Mouse (Mus musculus) midbrain, postnatal 0 days (tissue): ENCODE measurements around the gene Rnf214. TPM values are rescaled to one million over a fixed set of nuclear protein-coding genes. Genes with fewer than 3 reads are reported as not detected.

Source experiments
- ATAC-seq: fragments of 200-750 bp; cut with Nextera tagmentation; 2 replicates; pipeline ENCODE4 v1.8.0; 2017; ENCODE audit warnings: moderate number of reproducible peaks, mild to moderate bottlenecking, moderate TSS enrichment, moderate library complexity; ENCODE audit not compliant: low FRiP score
- DNase-seq: peaks from one replicate; pipeline ENCODE4 v3.0.0-alpha.2; 2015; ENCODE audit warnings: low spot score
- H3K27ac ChIP-seq: fragments of 300-500 bp; sonication (generic); 2 replicates; pipeline ENCODE4 v1.5.1; 2014; ENCODE audit warnings: low read depth, mild to moderate bottlenecking, low read length, mixed read lengths
- H3K27me3 ChIP-seq: fragments of 300-500 bp; sonication (generic); 2 replicates; pipeline ENCODE4 v1.6.1; 2014; ENCODE audit warnings: low read length, control low read depth, mixed read lengths; ENCODE audit not compliant: insufficient read depth
- H3K36me3 ChIP-seq: fragments of 300-500 bp; sonication (generic); 2 replicates; pipeline ENCODE4 v1.6.1; 2014; ENCODE audit warnings: low read length, control low read depth, mixed read lengths; ENCODE audit not compliant: insufficient read depth
- H3K4me1 ChIP-seq: fragments of 300-500 bp; sonication (generic); 2 replicates; pipeline ENCODE4 v1.6.1; 2014; ENCODE audit warnings: mild to moderate bottlenecking, control low read depth, antibody characterized with exemption, low read length, mixed read lengths; ENCODE audit not compliant: insufficient read depth
- H3K4me2 ChIP-seq: fragments of 300-500 bp; sonication (generic); 2 replicates; pipeline ENCODE4 v1.6.1; 2014; ENCODE audit warnings: low read depth, mild to moderate bottlenecking, low read length, mixed read lengths; ENCODE audit not compliant: poor library complexity, severe bottlenecking
- H3K4me3 ChIP-seq: fragments of 300-500 bp; sonication (generic); 2 replicates; pipeline ENCODE4 v1.5.1; 2014; ENCODE audit warnings: low read depth, mild to moderate bottlenecking, low read length, moderate library complexity
- H3K9ac ChIP-seq: fragments of 300-500 bp; sonication (generic); replicated peaks from 2 replicates; pipeline ENCODE4 v1.6.1; 2014; ENCODE audit warnings: mild to moderate bottlenecking, low read length, moderate library complexity, mixed read lengths; ENCODE audit not compliant: poor library complexity, severe bottlenecking
- H3K9me3 ChIP-seq: fragments of 300-500 bp; sonication (generic); 2 replicates; pipeline ENCODE4 v1.6.1; 2016; ENCODE audit warnings: low read length, control low read depth
- CTCF ChIP-seq: IDR thresholded peaks from 2 replicates; pipeline ENCODE4 v1.5.1; 2016; ENCODE audit warnings: antibody characterized with exemption, mild to moderate bottlenecking
- WGBS: fragments of 180-500 bp; shearing (Covaris S2); extraction: QIAGEN DNeasy Blood & Tissue Kit; methylation state at CpG from one replicate; pipeline ENCODE4 v1.1.7; 2014; 5-methylcytosine and 5-hydroxymethylcytosine counted together
- polyA plus RNA-seq: library from polyadenylated mRNA; unstranded; fragments of >200 nt; fragmentation: Nextera tagmentation; extraction: Ambion mirVana; gene quantifications from 2 replicates; pipeline ENCODE4 v1.2.1, GENCODE M21; 2015
- total RNA-seq: library from RNA; depleted of rRNA; stranded (reverse); fragments of >200 nt; gene quantifications from 2 replicates; pipeline ENCODE4 v1.2.3, GENCODE M21; 2014

Rnf214 gene
- total and polyA plus RNA-seq, 2 experiments from 2014 or later, result 53.4 to 84.6 TPM

GRCm38 (mm10) chr9:45910995-45911394 lies 4.3 kb upstream of the Rnf214 start:
- DNase-seq (no peak), ATAC-seq (no peak)
- WGBS, result 95% methylated on average over 3 of the region's 3 CpGs
- H3K9me3 ChIP-seq, result no peaks in the 10 kb centered on the region
- H3K4me3 ChIP-seq, result no peak overlapping the region
- no peak overlapping the region for H3K9ac ChIP-seq
- no peaks in the 10 kb centered on the region for H3K27me3 ChIP-seq
- peaks cover 64% of the 10 kb centered on the region for H3K36me3 ChIP-seq
- TF ChIP-seq CTCF, result no peak
- H3K27ac ChIP-seq, result no peak overlapping the region
- peaks cover 5% of the 10 kb centered on the region; the same call in 1 of the 2 replicates for H3K4me1 ChIP-seq
- no peak overlapping the region for H3K4me2 ChIP-seq

DNA sequence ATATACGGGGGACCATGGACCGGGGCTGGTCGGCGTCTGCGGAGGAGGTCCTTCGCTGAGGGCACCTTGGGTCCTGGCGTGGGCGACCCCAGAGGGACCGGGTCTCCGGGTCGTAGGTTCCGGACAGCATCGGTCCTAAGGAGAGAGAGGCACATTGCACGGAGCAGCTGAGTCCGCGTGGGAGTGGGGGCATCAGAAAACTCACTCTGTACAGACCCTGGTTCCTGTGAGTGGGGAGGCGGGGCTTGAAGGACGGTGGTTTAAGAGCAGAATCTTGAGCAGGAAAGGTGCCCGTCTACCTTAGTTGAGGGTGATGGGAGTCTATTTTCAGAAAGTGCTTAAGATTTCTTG lies 342 bp upstream of the Rnf214 start:
- Histone ChIP-seq H3K9ac (peak overlapping the region; percentile 98), H3K4me2 (peak overlapping the region; percentile 79), H3K36me3 (peaks cover 32% of the 10 kb centered on the region), H3K4me1 (peaks cover 5% of the 10 kb centered on the region), H3K4me3 (peak overlapping the region; percentile 83), H3K9me3 (no peaks in the 10 kb centered on the region), H3K27me3 (no peaks in the 10 kb centered on the region), H3K27ac (peak overlapping the region; percentile 95)
- ATAC-seq, result no peak; the same call in 1 of the 2 replicates
- no peak for TF ChIP-seq CTCF
- no peak for DNase-seq
- WGBS, result under 1% methylated on average over 19 of the region's 19 CpGs

- peaks cover 20% of the 10 kb centered on the region for H3K36me3 ChIP-seq
- TF ChIP-seq CTCF, result no peak
- H3K27ac ChIP-seq, result peak overlapping the region; percentile 95
- H3K4me1 ChIP-seq, result peaks cover 5% of the 10 kb centered on the region
- WGBS, result under 1% methylated on average over 18 of the region's 27 CpGs
- H3K4me2 ChIP-seq, result peak overlapping the region; percentile 79
- H3K9ac ChIP-seq, result peak overlapping the region; percentile 98
- no peaks in the 10 kb centered on the region for H3K9me3 ChIP-seq
- ATAC-seq, result peak; percentile 41
- DNase-seq, result peak; percentile 27
- peak overlapping the region; percentile 83 for H3K4me3 ChIP-seq
- no peaks in the 10 kb centered on the region for H3K27me3 ChIP-seq
These were observed 887 bp downstream of the Rnf214 start for GRCm38 (mm10) chr9:45905811-45906237.

- TF ChIP-seq CTCF, result no peak
- peaks cover 15% of the 10 kb centered on the region for H3K36me3 ChIP-seq
- H3K4me3 ChIP-seq, result peak overlapping the region; percentile 83
- no peaks in the 10 kb centered on the region for H3K9me3 ChIP-seq
- no peak for ATAC-seq
- no peak for DNase-seq
- H3K4me1 ChIP-seq, result peaks cover 5% of the 10 kb centered on the region
- peak overlapping the region; percentile 95; the same call in 1 of the 2 replicates for H3K27ac ChIP-seq
- H3K4me2 ChIP-seq, result peak overlapping the region; percentile 79
- WGBS, result 52% methylated on average over 4 of the region's 4 CpGs
- H3K27me3 ChIP-seq, result no peaks in the 10 kb centered on the region
- no peak overlapping the region for H3K9ac ChIP-seq
These were observed 1.5 kb downstream of the Rnf214 start for GRCm38 (mm10) chr9:45905196-45905595.

GRCm38 (mm10) chr9:45893681-45894080 lies 13.0 kb downstream of the Rnf214 start:
- no peak for DNase-seq
- ATAC-seq, result no peak
- no peaks in the 10 kb centered on the region for H3K9me3 ChIP-seq
- no peaks in the 10 kb centered on the region for H3K4me1 ChIP-seq
- H3K9ac ChIP-seq, result no peak overlapping the region
- no peak overlapping the region for H3K4me2 ChIP-seq
- TF ChIP-seq CTCF, result no peak
- H3K27me3 ChIP-seq, result no peaks in the 10 kb centered on the region
- no peak overlapping the region for H3K4me3 ChIP-seq
- peaks cover 55% of the 10 kb centered on the region for H3K36me3 ChIP-seq
- H3K27ac ChIP-seq, result no peak overlapping the region

- Histone ChIP-seq H3K27ac (no peak overlapping the region), H3K9me3 (no peaks in the 10 kb centered on the region), H3K4me1 (no peaks in the 10 kb centered on the region), H3K36me3 (peaks cover 2% of the 10 kb centered on the region), H3K9ac (no peak overlapping the region), H3K4me2 (no peak overlapping the region), H3K27me3 (no peaks in the 10 kb centered on the region), H3K4me3 (no peak overlapping the region)
- DNase-seq (peak; percentile 65), ATAC-seq (no peak)
- whole genome bisulfite sequencing, result 75% methylated on average over 2 of the region's 2 CpGs
- TF ChIP-seq CTCF, result peak; percentile 34
These were observed 28.8 kb downstream of the Rnf214 start for GRCm38 (mm10) chr9:45877928-45878327.
